Mouse (Mus musculus) spleen, adult 2 months (tissue): ENCODE data around the gene Cadps.

ENCODE experiments used
- CTCF ChIP-seq: fragments of 200-500 bp; IDR thresholded peaks from 2 replicates; pipeline ENCODE4 v1.5.1; 2011; ENCODE audit warnings: mild to moderate bottlenecking, inconsistent platforms; ENCODE audit not compliant: insufficient read depth, insufficient read length, insufficient replicate concordance; ENCODE audit errors: extremely low read depth
- POLR2A ChIP-seq: fragments of 200-500 bp; IDR thresholded peaks from 2 replicates; pipeline ENCODE4 v1.6.1; 2011; ENCODE audit warnings: low read depth, low read length, inconsistent platforms

GRCm38 (mm10) chr14:12350271-12350916 lies 472.5 kb downstream of the Cadps start:
- no peak for TF ChIP-seq CTCF
- TF ChIP-seq POLR2A, result no peak
